Mouse (Mus musculus) E14TG2a.4 (cell line): Measurements from ENCODE around the gene 4930451I11Rik.
A peak's percentile ranks its signal among the peaks of the same experiment; 100 is the strongest.

Source experiments
- H3K27me3 ChIP-seq: 2 replicates; pipeline ENCODE4 v1.6.1; 2014; ENCODE audit warnings: low read length, control low read depth; ENCODE audit not compliant: insufficient read depth
- H3K36me3 ChIP-seq: 2 replicates; pipeline ENCODE4 v1.6.1; 2014; ENCODE audit warnings: low read length, control low read depth; ENCODE audit not compliant: insufficient read depth
- H3K4me1 ChIP-seq: replicated peaks from 2 replicates; pipeline ENCODE4 v1.6.1; 2014; ENCODE audit warnings: low read depth, low read length, control low read depth
- H3K4me3 ChIP-seq: replicated peaks from 2 replicates; pipeline ENCODE4 v1.5.1; 2014; ENCODE audit warnings: mild to moderate bottlenecking, low read length
- H3K9me3 ChIP-seq: 2 replicates; pipeline ENCODE4 v1.6.1; 2014; ENCODE audit warnings: low read length, control low read depth
- CTCF ChIP-seq: conservative IDR thresholded peaks from 2 replicates; pipeline ENCODE4 v1.5.1; 2014; ENCODE audit warnings: low read length
- NANOG ChIP-seq: IDR thresholded peaks from 2 replicates; pipeline ENCODE4 v1.6.1; 2014; ENCODE audit warnings: borderline replicate concordance, low read length, mixed read lengths
- POU5F1 ChIP-seq: IDR thresholded peaks from 2 replicates; pipeline ENCODE4 v1.6.1; 2014; ENCODE audit warnings: low read length, borderline replicate concordance

The 4930451I11Rik gene

DNA sequence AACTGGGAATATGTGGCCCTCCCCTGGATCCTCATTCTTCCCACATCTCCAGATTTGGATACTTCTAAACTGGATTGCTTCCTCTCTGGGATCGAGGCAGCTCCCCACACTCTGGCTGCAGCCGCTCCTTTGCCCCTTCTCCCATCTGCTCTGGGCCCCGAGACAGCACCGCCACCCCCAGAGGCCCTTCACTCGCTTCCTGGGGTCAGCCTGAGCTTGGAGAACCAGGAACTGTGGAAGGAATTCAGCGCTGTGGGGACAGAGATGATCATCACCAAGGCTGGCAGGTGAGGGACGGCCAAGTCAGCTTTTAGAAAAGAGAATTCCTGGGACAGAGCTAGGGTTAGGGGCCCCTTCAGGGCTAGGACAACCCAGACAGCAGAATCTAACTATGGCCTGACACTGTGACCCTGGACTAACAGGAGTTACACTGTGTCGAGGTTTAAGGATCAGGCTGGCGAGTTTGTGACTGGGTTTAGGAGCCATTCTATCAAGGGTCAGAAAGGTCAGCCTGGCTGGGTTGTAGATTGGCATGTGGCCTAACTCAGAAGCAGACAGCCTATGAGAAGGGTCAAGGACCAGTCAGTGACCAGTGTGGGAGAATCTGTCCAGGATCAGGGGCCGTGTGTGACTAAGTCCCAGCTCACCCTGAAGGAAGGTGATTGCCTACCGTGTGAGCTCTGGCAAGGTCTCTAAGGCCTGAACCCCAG, 49.6 kb downstream of the 4930451I11Rik start:
- H3K9me3 ChIP-seq: no peaks in the 10 kb centered on the region
- H3K4me1 ChIP-seq: peaks cover 85% of the 10 kb centered on the region
- peak overlapping the region; percentile 55; the same call in 1 of the 2 replicates for H3K4me3 ChIP-seq
- peaks cover 66% of the 10 kb centered on the region for H3K36me3 ChIP-seq
- TF ChIP-seq POU5F1 (no peak), NANOG (no peak), CTCF (no peak)
- H3K27me3 ChIP-seq: no peaks in the 10 kb centered on the region

DNA sequence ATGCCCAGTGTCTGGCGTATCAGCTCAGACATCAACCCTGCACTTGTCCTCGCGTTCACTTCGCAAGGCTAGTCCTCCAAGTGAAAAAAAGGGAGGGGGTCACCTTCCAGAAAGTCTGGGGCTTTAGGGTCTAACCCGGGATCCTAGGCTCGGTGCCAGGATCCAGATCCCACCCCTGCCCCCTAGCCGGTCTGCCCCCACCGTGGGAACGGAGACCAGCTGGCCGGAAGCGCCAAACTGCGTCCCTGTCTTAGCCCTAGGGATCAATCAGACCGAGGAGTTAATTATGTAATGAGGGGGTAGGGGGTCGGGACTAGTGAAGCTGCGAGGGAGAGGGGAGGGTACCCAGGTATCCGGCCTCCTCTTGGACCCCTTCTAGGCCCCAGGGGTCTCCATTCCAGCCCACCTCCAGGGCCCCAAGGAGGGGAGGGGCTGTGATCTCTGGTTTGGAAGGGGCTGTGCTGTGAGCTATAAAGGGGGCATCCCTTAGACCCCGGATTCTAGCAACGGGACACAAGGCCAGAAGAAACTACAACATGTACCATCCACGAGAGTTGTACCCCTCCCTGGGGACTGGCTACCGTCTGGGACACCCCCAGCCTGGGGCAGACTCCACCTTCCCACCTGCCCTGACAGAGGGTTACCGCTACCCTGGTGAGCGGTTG, 50.3 kb downstream of the 4930451I11Rik start, which contains the start of gene Tbx6:
TSS of gene Tbx6 (plus strand) at position 513 of the 665 bp plus-strand sequence.
- H3K9me3 ChIP-seq: no peaks in the 10 kb centered on the region
- TF ChIP-seq CTCF (no peak), POU5F1 (no peak), NANOG (no peak)
- H3K4me3 ChIP-seq: peak within 1 kb of the TSS; percentile 55
- H3K27me3 ChIP-seq: no peaks in the 10 kb centered on the region
- peaks cover 82% of the 10 kb centered on the region for H3K4me1 ChIP-seq
- peaks cover 59% of the 10 kb centered on the region for H3K36me3 ChIP-seq
